Mouse (Mus musculus) T-helper 1 cell (primary cell): ENCODE results near the gene Anxa11.
"Not testable (repeated sequence)": the region's sequence is repeated elsewhere in the genome, so short reads cannot be mapped to it uniquely, and the experiment has no call there.

ENCODE experiments used
- in situ Hi-C: fragments of 300-600 bp; cut with MboI, MseI; formaldehyde crosslinking; loops from one replicate; pipeline ENCODE4 v1.15.1; 2025; ENCODE audit warnings: high pct_unique_total_duplicates

Anxa11 gene

GRCm38 (mm10) chr14:25841579-25841978, 377 bp upstream of the Anxa11 start:
- in situ Hi-C loops, result no loop called here

DNA sequence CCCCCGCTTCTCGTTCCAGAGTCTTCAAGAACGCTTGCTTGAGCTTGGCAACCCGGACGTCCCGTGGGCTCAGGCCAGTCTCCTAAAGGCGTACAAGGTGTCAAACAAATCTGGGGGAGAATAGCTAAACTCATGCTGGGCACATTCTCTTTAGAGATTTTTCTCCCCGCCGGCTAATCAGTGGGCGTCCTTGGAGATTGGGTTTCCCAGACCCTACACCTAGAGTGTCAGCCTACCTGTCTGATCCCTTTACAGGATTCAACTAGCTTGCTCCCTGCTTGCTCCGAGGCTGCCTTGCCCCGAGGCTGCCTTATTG, 690 bp downstream of the Anxa11 start:
- in situ Hi-C loops, result no loop called here

GRCm38 (mm10) chr14:25844372-25844771, 2.4 kb downstream of the Anxa11 start:
- in situ Hi-C loops, result no loop called here

DNA sequence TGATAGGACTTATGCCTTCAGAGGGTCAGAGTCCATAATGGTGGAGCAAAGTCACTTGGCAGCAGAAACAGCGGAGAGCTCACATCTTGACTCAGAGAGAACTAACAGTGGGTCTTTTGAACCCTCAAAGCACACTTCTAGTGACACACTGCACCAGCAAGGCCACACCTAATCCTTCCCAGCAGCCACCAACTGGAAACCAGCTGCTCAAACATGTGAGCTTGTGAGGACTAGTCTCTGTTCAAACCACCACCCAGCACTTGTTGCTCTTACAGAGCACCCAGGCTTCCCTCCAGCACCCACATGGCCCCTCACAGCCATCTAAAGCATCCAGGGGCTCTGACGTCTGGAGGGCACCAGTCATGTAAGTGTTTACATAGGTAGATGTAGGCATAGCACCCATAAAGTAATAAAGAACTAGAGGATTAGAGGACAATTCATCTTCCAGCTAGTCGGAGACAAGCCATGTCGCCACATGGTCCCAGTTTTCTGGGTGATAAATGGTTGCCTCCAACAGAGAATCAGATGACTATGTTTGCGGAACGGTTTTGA, 4.0 kb downstream of the Anxa11 start:
- in situ Hi-C loops, result no loop called here

DNA sequence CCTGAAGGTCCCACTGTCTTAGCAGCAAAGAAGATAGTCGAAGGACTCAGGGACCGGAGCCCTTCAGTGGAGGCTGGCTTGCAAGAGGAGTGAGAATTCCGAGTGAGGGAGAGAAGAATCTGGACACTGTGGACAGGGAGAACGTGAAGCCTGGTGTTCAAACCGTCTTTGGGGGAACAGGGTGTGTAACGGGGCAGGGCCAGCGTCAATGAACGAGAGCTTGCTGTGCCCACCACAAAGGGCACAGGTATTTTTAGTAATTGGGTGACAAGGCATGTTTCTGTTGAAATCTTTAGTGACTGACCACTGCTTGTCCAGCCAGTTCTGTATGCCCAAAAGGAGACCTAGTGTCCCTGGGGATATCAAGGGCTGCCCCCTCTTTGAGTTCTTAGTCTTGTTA, 4.6 kb downstream of the Anxa11 start:
- in situ Hi-C loops, result no loop called here

DNA sequence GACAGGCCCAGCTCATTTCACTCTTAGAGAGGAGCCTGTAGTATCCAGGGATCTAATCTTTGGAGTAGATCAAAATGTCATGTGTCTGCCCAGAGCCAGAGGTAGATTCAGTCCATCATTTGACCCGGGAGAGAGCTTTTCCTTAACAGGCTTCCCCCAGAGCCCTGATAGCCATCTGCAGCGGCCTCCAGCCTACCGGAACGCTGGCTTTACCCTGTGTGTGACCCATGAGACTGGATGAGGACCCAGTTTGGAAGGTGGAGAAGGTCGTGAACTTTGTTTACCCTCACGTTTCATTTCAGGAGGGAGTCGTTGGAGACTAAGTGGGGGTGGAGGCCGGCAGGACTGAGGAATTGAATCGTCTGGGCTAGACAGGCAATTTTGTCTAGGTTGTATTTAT, 5.7 kb downstream of the Anxa11 start:
- in situ Hi-C loops, result no loop called here

DNA sequence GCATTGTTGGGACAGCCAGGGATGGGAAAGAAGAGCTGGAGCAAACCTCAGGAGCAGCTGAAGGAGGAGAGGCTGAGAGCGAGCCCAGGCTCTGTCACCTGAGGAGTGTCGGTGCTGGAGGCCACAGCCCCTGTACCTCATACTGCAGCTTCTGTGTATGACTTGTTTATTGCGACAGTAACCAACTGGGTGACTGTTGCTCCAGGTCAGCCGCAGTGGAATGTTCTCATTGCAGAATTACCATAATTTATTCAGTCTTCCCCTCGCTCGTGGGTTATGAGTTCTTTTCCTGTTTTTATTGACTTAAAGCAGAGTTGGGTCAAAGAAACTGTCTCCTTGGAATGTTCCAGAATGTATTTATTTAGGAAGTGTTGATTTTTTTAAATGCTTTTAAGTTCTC, 6.3 kb downstream of the Anxa11 start:
- in situ Hi-C loops, result no loop called here

GRCm38 (mm10) chr14:25848708-25849107, 6.8 kb downstream of the Anxa11 start:
- in situ Hi-C loops, result not testable (repeated sequence)

DNA sequence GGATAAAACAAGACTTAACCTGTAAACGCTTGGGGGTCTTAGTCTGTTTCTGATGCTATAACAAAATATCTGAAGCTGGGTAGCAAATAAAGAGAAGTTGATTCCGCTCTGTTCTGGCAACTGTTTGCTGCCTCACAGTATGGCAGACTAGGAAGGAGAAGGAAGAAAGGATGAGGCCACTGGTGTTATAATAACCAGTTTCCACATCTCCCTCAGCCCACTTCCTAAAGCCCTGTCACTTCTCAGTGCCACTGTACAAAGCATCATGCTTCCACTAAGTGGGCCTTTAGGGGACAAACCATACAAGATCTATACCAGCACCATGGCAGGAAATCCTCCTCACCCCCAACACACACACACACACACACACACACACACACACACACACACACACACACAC, 8.5 kb downstream of the Anxa11 start:
- in situ Hi-C loops, result no loop called here

- in situ Hi-C loops, result no loop called here
Observed at GRCm38 (mm10) chr14:25851189-25851588, 9.2 kb downstream of the Anxa11 start.

DNA sequence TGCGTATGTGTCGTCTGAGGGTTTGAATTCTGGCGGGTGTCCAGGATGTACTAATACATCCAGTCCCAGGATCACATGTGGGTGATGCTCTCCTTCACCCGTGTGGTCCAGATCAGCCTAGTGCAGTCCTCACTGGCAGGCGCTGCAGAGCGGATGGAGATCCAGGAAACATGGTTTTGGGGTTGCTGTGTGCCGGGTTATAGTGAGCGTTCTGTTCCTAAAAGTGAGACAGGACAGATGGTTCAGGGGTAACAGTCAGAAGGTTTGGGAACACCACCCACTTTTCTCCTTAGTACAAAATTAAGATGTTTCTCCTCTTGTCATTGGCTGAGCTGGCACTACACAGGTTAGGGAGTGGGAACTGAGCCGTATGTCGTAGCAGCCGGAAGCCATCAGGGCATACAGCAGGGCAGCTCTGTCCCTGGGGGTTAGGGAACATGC, 10.2 kb downstream of the Anxa11 start:
- in situ Hi-C loops, result no loop called here

DNA sequence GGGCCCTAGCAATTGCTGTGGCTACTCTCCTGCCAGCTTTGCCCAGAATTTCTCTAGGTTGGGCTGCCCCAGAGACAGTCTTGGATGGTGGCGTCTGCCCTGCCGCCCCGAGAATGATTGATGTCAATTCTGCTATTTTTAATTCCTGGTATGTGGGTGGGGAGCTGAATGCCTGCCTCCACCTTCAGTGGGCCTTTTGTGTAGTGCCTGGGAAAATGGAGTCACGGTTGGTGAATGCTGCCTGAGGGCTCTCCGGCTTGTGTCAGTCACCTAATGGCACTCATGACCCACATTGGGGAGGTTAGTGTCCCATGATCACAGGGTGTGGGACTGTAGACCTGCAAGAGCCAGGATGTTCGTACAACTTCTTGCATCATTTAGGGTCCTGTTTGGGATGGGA, 11.3 kb downstream of the Anxa11 start:
- in situ Hi-C loops, result no loop called here

DNA sequence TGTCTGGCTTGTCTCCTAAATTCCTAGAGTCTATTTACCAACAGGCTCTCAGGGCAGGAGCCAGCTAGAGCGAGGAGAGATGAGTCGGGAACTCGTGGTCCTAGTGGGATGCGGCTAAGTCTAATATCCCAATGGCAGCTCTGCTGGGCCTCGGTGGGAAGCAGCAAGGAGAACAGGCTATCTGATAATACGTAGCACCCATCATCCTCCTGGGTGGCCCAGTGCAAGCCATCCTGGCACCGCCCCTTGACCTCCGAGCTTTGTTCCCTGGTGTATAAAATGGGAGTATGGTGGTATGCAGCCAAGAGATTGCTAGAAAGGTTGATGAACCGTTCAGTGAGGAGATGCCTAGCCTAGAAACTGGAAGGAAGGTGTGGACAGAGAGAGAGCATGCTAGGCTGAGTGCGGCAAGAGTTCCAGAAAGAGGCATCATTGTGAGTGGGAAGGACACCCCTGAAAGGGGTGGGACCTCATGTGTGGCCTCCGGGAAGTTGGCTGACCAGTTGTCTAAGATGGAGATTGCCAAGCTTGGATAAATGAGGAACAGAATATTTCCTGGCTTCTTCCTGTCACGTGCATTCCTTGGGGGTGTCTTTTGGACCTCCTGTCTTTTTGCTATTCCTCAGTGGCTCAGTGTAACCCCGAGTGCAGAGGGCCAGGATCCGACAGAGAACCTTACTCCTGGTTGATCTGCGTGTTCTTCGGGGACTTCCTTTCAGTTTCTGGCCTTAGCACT, 11.9 kb downstream of the Anxa11 start:
- in situ Hi-C loops, result no loop called here

GRCm38 (mm10) chr14:25855241-25855885, 13.4 kb downstream of the Anxa11 start:
- in situ Hi-C loops, result no loop called here

DNA sequence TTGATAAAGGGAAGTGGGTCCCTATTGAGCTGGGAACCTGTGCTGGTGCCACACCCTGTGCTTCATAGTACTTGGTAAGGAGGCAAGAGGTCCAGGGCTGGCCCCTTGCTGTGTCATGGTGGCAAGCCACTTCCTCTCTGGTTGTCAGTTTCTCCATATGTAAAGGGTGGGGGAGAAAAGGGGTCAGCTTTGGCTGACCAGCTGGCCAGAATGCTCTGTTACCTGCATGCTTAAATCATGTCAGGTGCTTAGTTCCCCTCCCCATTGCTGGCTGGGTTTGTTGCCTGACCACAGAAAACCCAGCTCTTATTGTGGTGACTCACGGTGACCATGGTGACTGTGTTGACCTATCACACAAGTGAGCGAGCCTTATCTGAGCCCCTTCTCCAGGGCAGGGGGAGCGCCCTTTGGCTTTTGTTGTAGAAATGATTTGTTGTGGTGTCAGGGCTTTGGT, 15.2 kb downstream of the Anxa11 start:
- in situ Hi-C loops, result no loop called here

DNA sequence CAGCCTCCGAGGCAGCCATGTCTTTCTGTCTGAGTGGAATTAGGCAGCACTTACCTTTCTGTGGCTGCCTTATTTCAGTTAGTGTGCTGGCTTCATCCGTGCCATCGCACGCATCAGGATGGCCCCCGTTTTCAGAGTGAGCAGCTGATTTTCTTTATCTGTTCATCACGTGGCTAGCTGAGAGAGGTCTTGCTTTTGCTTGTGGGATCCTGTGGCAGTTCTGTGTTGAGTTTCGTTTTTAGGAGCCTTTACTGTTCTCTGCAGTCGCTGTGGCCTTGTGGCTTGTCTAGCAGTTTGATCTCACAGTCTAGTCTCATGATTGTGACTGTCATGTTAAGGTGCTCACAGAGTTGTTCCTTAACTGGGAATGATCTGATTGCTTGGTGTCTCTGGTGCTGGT, 16.0 kb downstream of the Anxa11 start:
- in situ Hi-C loops, result no loop called here

DNA sequence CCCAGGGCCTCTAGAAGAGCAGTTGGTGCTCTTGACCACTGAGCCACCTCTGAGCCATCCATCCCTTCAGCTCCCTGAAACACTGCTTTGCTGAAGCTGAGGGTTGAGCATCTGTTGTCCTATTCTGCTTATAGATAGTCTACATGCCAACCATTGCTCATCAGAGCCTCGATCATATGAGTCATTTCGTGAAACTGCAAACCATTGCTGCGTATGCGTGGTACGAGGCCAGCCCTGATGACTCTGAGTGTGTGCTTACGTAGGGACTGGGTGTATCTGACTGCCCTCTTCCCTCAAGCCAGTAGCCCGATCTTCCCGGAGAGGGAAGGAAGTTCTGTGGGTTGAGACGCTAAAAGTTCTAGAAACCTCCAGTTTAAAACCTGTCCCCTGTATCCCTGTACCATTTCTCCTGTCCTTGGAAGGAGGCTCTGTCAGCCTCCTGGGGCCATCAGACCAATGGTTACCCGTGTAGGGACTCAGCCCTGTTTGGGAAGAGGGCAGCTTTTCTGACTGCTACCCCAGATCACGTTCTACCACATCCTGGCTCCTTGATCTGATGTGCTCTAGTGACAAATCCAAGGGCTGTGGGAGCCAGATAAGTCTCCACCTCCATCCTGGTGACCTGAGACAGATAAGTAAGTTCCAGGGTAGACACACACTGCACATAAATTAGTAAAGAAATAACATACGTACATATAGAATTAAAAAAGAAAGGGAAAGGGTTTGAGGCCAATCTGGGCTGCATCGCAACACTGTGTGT, 20.0 kb downstream of the Anxa11 start:
- in situ Hi-C loops, result no loop called here

DNA sequence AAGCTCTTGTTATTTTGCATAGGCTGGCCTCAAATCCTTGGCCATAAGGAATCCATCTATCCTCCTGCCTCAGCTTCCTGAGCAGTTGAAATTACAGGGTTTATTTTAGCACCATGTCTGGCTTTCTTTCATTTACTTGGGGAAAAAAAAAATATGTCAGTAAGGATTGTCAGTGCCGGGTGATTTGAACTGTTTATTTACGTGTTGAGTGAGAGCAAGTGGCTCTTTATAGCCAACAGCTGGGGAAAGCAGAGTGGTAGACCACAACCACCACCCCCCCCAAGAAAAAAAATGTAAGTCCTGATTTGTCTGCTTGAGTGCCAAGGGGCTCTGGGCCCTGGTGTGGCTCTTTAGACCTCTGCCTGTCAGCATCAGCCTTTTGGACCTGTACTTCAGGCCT, 21.8 kb downstream of the Anxa11 start:
- in situ Hi-C loops, result no loop called here

- in situ Hi-C loops, result no loop called here
Observed at GRCm38 (mm10) chr14:25865251-25865650, 23.3 kb downstream of the Anxa11 start.

- in situ Hi-C loops, result no loop called here
Observed at GRCm38 (mm10) chr14:25866384-25866783, 24.4 kb downstream of the Anxa11 start.

GRCm38 (mm10) chr14:25866832-25867231, 24.9 kb downstream of the Anxa11 start:
- in situ Hi-C loops, result no loop called here

DNA sequence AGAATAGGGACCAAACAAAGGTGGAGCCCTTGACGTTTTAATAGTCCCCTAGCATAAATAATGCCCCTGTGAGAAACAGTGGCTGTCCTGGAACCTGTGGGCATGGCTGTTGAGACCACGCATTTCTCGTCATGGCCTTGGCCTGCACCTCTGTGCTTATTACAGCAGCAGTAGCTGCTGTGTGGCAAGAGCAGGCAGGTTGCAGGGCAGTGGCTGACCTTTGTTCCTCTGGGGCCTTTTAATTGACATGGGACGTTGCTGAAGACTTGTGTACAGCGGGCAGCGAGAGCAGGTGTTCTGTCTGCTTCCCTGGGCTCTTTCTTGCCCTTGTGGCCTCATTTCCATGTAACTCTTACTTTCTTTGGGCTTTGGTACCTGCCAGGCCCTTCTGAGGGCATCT, 25.9 kb downstream of the Anxa11 start:
- in situ Hi-C loops, result no loop called here

DNA sequence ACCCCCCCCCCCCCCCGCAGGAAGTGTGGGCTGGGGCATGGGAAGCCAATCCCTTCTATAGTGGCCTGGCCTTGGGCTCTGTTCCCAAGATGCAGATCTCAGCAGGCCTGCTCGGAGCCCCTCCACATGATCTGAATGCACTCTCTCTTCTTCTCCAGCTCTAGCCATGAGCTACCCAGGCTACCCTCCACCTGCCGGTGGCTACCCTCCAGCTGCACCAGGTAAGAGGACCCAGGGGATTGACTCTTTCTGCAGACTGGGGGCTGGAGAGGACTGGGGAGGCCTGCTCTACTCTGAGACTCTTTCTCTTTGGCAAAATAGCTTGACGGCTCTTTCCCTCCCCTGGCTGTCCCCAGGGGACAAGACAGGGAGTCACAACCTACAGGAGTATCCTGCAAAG, 26.8 kb downstream of the Anxa11 start:
- in situ Hi-C loops, result no loop called here
